Mouse (Mus musculus): ENCODE results near the gene Lbr. TPM values are rescaled to one million over a fixed set of nuclear protein-coding genes. Genes with fewer than 3 reads are reported as not detected.

Lbr gene
- total RNA-seq, 2 experiments from 2014 or later, result 34.4 to 40.9 TPM

DNA sequence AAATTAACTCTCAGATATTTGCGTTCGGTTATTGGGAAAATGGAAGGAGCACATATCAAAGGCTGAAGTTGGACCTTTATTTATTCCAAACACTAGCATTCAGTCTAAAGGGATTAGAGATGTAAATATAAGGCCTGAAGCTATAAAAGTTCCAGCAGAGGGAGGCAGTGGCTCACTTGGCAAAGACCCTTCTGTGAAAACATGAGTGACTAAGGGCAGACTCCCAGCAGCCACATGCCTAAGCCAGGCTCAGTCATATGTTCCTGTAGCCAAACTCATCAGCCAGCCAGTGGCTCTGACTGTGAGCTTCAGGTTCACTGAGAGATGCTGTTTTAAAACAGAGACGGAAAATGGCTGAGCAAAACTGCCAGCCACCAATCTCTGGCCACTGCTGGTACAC lies 71.0 kb downstream of the Lbr start:
- no peak for DNase-seq

DNA sequence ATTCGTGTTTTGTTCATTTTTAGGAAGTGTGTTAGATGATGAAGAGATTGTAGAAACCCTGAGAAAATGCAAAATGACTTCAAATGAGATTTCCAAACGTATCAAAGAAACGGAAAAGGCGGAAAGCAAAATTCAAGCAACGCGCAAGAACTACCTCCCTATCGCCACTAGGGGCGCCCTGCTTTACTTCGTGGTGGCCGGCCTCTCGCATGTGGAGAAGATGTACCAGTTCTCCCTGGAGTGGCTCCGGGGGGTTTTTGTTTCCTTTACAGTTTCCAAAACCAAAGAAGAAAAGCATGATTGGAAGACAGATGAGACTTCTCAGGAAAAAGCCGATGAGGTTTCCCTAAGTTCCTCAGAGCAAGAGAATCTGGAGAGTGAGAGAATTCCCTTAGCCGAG lies 73.5 kb downstream of the Lbr start:
- DNase-seq, result peak; percentile 14

Other genes with a start within 250 kb of the Lbr start
- gene Enah, start 176.9 kb upstream of the Lbr start, total RNA-seq (2021), result 100 to 1,000 TPM in 1 of 2 experiments, 10 to 100 TPM in 1; 98.5 to 134 TPM